Mouse (Mus musculus): ENCODE measurements around the gene Pigw.
A peak's percentile ranks its signal among the peaks of the same experiment; 100 is the strongest.
"Not testable (repeated sequence)": the region's sequence is repeated elsewhere in the genome, so short reads cannot be mapped to it uniquely, and the experiment has no call there.

Gene Pigw

DNA sequence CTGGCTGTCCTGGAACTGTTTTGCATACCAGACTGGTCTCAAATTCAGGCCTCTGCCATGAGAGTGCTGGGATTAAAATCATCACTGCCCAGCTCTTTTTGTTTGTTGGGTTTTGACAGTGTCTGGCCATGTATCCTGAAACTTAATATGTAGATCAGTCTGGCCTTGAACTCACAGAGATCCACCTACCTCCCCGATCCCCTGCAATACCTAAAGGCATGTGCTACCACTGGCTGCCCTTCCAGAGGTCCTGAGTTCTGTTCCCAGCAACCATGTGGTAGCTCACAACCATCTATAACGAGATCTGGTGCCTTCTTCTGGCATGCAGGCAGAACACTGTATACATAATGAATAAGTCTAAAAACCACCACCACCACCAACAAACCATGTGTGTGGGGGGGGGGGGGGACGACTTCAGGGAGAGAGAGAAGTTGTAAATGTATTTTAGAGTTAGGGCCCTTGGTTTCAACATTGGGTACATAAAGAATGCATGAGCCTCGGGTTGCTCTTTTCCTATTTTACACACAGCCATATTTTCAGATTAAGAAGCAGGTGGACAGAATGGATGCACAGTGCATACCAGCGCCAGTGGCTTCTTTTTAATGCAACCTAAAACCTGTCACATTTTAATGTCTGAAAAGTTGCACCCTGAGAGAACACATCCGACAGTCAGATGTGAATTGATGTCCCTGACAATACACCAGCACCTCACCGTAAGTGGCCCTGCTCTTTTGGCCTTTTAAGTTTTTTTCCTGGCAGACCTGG lies 896 bp downstream of the Pigw start:
- DNase-seq (ENCODE audit: low spot score in 2 of 2): no peak

DNA sequence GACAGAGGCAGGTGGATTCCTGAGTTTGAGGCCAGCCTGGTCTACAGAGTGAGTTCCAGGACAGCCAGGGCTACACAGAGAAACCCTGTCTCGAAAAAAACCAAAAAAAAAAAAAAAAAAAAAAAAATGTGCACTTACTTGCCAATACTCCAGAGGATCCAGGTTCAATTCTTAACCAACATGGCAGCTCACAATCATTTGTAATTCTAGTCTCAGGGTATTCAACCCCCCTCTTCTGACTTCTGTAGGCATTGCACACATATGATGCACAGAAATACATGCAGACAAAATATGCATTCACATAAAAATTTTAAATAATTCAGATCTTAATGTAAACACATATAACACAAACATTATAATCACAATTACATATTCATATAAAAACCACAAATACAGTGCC lies 4.1 kb downstream of the Pigw start:
- DNase-seq (ENCODE audit: low spot score in 2 of 2): not testable (repeated sequence)

GRCm38 (mm10) chr11:84873042-84873833 lies 6.8 kb downstream of the Pigw start:
- no peak for DNase-seq (ENCODE audit: low spot score in 2 of 2)

GRCm38 (mm10) chr11:84871548-84872069 lies 8.5 kb downstream of the Pigw start:
- no peak for DNase-seq (ENCODE audit: low spot score in 2 of 2)

- no peak for DNase-seq (ENCODE audit: low spot score in 2 of 2)
Observed at GRCm38 (mm10) chr11:84871046-84871445, 9.0 kb downstream of the Pigw start.

DNA sequence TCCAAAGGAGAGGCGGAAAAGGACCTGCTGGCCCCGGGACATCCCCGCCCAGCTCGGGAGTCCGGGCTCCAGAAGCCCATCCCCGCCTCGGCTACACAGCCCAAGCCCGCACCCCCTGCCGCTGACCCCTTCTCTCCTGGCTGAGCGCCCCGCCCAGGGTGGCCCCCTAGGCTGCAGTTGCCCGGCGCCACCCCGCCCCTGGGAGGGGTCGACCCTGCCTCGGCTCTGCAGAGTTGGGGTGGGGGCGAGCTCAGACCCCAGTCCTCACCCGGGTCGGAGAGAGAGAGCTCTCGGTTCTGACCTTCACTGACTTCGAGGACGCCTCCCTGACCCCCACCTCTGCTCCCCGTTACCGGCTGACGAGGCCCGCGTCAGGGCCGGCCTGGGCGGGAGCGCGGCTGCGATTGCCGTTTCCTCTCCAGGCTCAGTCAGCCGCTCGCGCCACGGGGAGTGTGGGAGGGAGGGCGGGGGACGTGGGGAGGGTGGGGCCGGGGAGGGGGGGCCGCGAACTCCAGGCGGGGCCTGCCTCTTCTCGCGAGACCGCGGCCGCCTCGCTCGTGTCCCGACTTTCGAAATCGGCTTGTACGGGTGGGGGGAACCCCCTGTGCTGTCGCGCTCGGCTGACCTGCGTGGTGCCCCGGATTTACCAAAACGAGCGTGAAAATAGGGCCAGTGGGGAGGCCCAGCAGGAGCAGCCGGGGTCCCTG lies 9.6 kb downstream of the Pigw start, which contains the start of gene Ggnbp2:
Gene Ggnbp2 (minus strand): TSS at position 481 of the 707 bp plus-strand sequence.
- DNase-seq (ENCODE audit: low spot score in 2 of 2): peak; percentile 88 to 89

- DNase-seq (ENCODE audit: low spot score in 2 of 2): peak; percentile 90 to 93
Observed at GRCm38 (mm10) chr11:84869537-84870232, 10.4 kb downstream of the Pigw start.

GRCm38 (mm10) chr11:84868786-84869259 lies 11.3 kb downstream of the Pigw start:
- DNase-seq (ENCODE audit: low spot score in 2 of 2): no peak

DNA sequence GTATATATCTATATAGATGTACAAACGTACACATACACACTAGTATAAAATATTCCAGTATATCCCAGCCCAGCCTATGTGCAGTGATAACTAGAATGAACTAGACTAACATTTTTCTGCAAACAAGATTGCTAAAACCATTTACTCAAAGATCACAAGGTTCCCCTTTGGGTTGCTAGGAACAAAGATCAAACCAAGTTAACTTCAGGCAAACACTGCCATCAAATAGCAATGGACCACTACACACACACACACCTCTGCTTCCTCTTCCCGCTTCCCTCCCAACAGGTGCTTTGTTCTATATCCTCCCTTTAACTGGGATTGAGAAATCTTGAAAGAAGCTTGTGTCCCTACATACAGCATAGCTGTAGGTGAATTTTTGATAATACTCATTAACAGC lies 12.5 kb downstream of the Pigw start:
- no peak for DNase-seq (ENCODE audit: low spot score in 2 of 2)

DNA sequence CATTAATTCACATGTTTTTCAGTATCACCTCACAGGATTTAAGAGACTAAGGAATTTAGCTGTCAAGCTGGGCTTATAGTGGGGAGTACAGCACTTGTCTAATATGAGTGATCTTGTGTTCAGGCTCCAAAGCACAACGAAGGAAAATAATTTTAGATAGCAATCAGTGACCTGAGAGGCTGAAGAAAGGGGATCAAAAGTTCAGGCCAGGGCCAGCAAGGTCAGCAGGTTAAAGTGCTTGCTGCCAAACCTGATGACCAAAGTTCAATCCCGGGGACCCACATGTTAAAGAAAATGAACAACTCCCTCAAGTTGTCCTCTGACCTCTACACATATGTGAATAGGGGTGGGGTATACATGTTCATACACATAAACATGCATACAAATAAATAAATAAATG lies 14.8 kb downstream of the Pigw start:
- DNase-seq (ENCODE audit: low spot score in 2 of 2): no peak

GRCm38 (mm10) chr11:84855285-84855684 lies 24.8 kb downstream of the Pigw start:
- no peak for DNase-seq (ENCODE audit: low spot score in 2 of 2)

DNA sequence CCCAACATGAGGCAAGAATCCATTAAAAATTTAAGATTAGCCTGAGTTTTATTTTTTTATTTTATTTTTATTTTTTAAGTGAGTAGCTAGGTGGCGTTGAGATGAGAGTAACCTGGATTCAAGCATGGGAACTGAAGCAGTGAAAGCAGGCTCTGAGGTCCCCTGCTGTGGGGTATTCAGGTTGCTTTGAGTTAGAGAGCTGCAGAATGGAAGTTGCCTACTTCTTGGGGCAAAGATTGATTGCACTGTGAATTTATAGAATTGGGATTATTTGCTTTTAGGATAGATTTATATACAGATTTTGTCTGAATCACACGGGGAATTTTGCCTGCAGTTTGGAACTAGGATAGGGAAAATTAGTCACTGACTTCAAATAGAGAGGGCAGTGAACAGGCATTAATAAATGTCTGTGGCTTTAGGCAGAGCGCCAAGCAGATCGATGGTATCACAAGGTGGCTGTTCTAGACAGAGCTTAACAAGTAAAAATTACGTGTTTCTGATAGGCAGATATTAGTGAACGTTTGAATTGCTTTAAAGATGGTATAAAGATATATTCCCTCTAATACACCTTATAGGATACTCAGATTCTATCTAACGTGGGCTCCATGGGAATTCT lies 32.5 kb downstream of the Pigw start:
- DNase-seq (ENCODE audit: low spot score in 2 of 2): no peak

DNA sequence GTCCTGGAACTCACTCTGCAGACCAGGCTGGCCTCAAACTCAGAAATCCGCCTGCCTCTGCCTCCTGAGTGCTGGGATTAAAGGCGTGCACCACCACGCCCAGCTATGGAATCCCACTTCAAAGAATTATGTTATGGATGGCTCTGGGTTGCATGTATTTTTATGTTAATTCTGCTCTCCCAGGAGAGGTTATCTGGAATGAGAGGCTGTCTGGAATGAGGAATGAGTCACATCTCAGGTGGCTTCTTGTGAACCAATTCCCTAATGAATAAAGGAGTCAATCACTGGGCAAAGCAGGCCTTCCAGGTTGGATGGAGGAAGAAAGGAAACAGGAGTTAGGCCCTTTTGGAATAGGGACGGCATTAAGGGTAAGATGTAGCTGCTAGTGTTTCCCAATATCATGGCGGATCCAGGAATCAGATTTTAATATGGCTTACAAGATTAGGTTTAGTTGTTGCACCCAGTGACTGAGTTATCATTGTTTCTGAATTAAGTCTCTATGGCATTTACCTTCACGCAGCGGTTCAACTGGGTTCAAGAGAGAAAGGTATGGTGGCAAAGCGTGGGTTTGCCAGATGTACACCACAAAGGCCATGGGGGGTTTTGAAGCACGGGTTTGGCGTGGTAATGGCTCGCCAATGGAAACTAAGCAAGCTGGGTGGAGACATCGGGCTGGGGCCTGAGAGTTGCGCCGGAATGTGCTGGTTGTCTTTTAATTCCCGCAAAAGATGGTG lies 33.2 kb downstream of the Pigw start:
- DNase-seq (ENCODE audit: low spot score in 2 of 2): no peak

- no peak for DNase-seq (ENCODE audit: low spot score in 2 of 2)
Observed at GRCm38 (mm10) chr11:84839330-84839729, 40.8 kb downstream of the Pigw start.

DNA sequence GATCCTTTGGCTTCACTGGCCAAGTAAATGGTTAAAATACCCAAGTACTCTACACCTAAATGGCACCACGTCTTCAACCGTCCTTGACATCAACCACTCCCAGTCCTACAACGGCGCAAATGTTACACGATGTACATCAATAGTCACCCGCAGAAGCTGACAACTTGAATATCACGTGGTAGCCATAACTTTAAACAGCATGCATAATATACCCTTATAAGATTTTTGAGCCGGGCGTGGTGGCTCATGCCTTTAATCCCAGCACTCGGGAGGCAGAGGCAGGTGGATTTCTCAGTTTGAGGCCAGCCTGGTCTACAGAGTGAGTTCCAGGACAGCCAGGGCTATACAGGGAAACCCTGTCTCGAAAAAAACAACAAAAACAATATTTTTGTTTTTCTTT lies 50.6 kb downstream of the Pigw start:
- not testable (repeated sequence) for DNase-seq (ENCODE audit: low spot score in 2 of 2)

DNA sequence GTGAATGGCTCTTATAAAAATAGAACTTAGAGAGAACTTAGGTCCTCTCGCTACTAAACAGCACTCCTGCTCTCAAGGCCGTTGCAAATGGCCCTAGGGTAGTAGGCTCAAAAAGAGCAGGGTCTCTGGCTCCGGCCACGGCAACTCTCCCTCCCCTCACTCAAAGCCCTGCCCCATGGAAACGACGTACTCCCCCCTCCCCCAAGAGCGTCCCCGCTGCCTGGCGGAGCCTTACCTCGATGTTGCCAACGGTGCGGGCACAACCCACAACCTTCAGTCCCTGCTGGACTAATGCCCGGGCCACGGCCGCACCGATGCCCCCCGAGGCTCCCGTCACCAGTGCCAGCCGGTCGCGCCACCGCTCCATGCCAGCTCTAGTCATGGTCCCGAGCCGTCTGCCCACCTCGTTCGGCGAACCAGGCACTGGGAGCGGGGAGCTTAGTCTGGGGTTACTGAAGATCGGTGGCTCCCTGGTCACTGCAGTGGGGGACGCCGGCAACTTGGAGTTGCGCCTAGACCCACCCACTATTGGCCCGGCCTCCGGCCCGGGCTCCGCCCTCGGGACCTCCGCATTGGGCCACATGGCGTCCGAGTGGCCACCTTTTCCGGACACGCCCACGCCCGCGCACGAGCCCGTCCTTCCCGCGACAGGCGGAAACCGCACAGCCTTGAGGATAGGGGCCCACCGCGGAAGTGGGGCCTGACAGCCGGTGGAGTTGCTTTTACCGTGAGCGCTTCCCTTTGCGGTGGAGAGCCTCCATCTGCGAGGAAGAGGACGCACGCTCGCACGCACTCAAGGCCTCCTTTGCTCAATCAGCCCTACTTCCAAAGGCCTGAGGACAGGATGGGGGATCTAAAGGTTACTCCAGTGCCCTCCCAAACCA lies 51.3 kb downstream of the Pigw start, which contains the start of gene Dhrs11:
Gene Dhrs11 (minus strand): TSS at position 479 of the 884 bp plus-strand sequence.
- peak; percentile 86 to 88 for DNase-seq (ENCODE audit: low spot score in 2 of 2)

- DNase-seq (ENCODE audit: low spot score in 2 of 2): no peak
Observed at GRCm38 (mm10) chr11:84827901-84828503, 52.1 kb downstream of the Pigw start.

- DNase-seq (ENCODE audit: low spot score in 2 of 2): no peak
Observed at GRCm38 (mm10) chr11:84827492-84827891, 52.6 kb downstream of the Pigw start.
